Mouse (Mus musculus) intestine, embryonic 15.5 days (tissue): ENCODE data around the gene Ndufa3. TPM values are rescaled to one million over a fixed set of nuclear protein-coding genes. Genes with fewer than 3 reads are reported as not detected.
"Not testable (repeated sequence)": the region's sequence is repeated elsewhere in the genome, so short reads cannot be mapped to it uniquely, and the experiment has no call there.

ENCODE experiments used
- ATAC-seq: fragments of 200-750 bp; cut with Nextera tagmentation; 2 replicates; pipeline ENCODE4 v1.8.0; 2017; ENCODE audit warnings: moderate TSS enrichment, moderate library complexity
- H3K27ac ChIP-seq: fragments of 300-500 bp; sonication (generic); 2 replicates; pipeline ENCODE4 v1.5.1; 2015; ENCODE audit warnings: mild to moderate bottlenecking, inconsistent platforms
- H3K27me3 ChIP-seq: fragments of 300-500 bp; sonication (generic); replicated peaks from 2 replicates; pipeline ENCODE4 v1.6.1; 2015; ENCODE audit warnings: inconsistent platforms
- H3K36me3 ChIP-seq: fragments of 300-500 bp; sonication (generic); 2 replicates; pipeline ENCODE4 v1.6.1; 2015; ENCODE audit warnings: inconsistent platforms
- H3K4me1 ChIP-seq: fragments of 300-500 bp; sonication (generic); replicated peaks from 2 replicates; pipeline ENCODE4 v1.6.1; 2015; ENCODE audit warnings: inconsistent platforms
- H3K4me2 ChIP-seq: fragments of 300-500 bp; sonication (generic); replicated peaks from 2 replicates; pipeline ENCODE4 v1.6.1; 2015; ENCODE audit warnings: mild to moderate bottlenecking, inconsistent platforms
- H3K4me3 ChIP-seq: fragments of 300-500 bp; sonication (generic); replicated peaks from 2 replicates; pipeline ENCODE4 v1.5.1; 2015; ENCODE audit warnings: inconsistent platforms
- H3K9ac ChIP-seq: fragments of 300-500 bp; sonication (generic); 2 replicates; pipeline ENCODE4 v1.6.1; 2015; ENCODE audit warnings: inconsistent platforms
- H3K9me3 ChIP-seq: fragments of 300-500 bp; sonication (generic); 2 replicates; pipeline ENCODE4 v1.6.1; 2016; ENCODE audit warnings: inconsistent platforms
- WGBS: fragments of 180-500 bp; shearing (Covaris S2); methylation state at CpG from one replicate; pipeline ENCODE4 v1.1.7; 2015; 5-methylcytosine and 5-hydroxymethylcytosine counted together
- polyA plus RNA-seq: library from polyadenylated mRNA; unstranded; fragments of >200 nt; fragmentation: Nextera tagmentation; extraction: Ambion mirVana; gene quantifications from 2 replicates; pipeline ENCODE4 v1.2.1, GENCODE M21; 2015

Gene Ndufa3
- polyA plus RNA-seq: 486 and 556 TPM in 2 replicates

- Histone ChIP-seq H3K4me1 (0 out of 2 replicates have a peak, but pooled peaks cover 5% of the 10 kb centered on the region), H3K36me3 (peaks cover 10% of the 10 kb centered on the region), H3K4me3 (peak within 1 kb of the TSS; percentile 80), H3K27me3 (no peaks in the 10 kb centered on the region), H3K4me2 (peak within 1 kb of the TSS; percentile 68), H3K27ac (peak within 1 kb of the TSS; percentile 75), H3K9me3 (no peaks in the 10 kb centered on the region), H3K9ac (peak within 1 kb of the TSS; percentile 82)
- peak; percentile 97 for ATAC-seq
- WGBS: under 1% methylated on average over 32 of the region's 32 CpGs
Measured at GRCm38 (mm10) chr7:3617242-3617995, at the start of gene Ndufa3. Gene Ndufa3, plus strand, starts transcription at chr7:3617373.

GRCm38 (mm10) chr7:3569725-3570124 is 47.4 kb upstream of the Ndufa3 start:
- no peak overlapping the region for H3K4me3 ChIP-seq
- no peak overlapping the region for H3K9ac ChIP-seq
- H3K4me2 ChIP-seq: no peak overlapping the region
- no peaks in the 10 kb centered on the region for H3K27me3 ChIP-seq
- H3K36me3 ChIP-seq: no peaks in the 10 kb centered on the region
- no peak overlapping the region for H3K27ac ChIP-seq
- H3K9me3 ChIP-seq: no peaks in the 10 kb centered on the region
- 63% methylated on average over 6 of the region's 6 CpGs for WGBS
- ATAC-seq: no peak
- H3K4me1 ChIP-seq: no peaks in the 10 kb centered on the region

GRCm38 (mm10) chr7:3570580-3570979 is 46.6 kb upstream of the Ndufa3 start:
- not testable (repeated sequence) for H3K36me3 ChIP-seq, H3K4me1 ChIP-seq, H3K4me2 ChIP-seq, H3K27ac ChIP-seq, ATAC-seq, H3K4me3 ChIP-seq, H3K9ac ChIP-seq, H3K27me3 ChIP-seq, H3K9me3 ChIP-seq
- WGBS: 83% methylated on average over 3 of the region's 3 CpGs

GRCm38 (mm10) chr7:3571847-3572246 is 45.3 kb upstream of the Ndufa3 start:
- Histone ChIP-seq H3K36me3 (no peaks in the 10 kb centered on the region), H3K4me2 (no peak overlapping the region), H3K27me3 (no peaks in the 10 kb centered on the region), H3K4me1 (no peaks in the 10 kb centered on the region), H3K27ac (no peak overlapping the region), H3K9ac (no peak overlapping the region), H3K9me3 (no peaks in the 10 kb centered on the region), H3K4me3 (no peak overlapping the region)
- ATAC-seq: no peak
- WGBS: 79% methylated on average over 1 of the region's 1 CpGs

GRCm38 (mm10) chr7:3574216-3574615 is 43.0 kb upstream of the Ndufa3 start:
- WGBS: 56% methylated on average over 5 of the region's 5 CpGs
- Histone ChIP-seq H3K4me2 (no peak overlapping the region), H3K9ac (no peak overlapping the region), H3K27ac (no peak overlapping the region), H3K4me3 (no peak overlapping the region), H3K4me1 (no peaks in the 10 kb centered on the region), H3K36me3 (no peaks in the 10 kb centered on the region), H3K9me3 (no peaks in the 10 kb centered on the region), H3K27me3 (no peaks in the 10 kb centered on the region)
- no peak for ATAC-seq

- no peaks in the 10 kb centered on the region for H3K4me1 ChIP-seq
- H3K9me3 ChIP-seq: no peaks in the 10 kb centered on the region
- no peaks in the 10 kb centered on the region for H3K27me3 ChIP-seq
- WGBS: 68% methylated on average over 5 of the region's 5 CpGs
- no peak overlapping the region for H3K27ac ChIP-seq
- ATAC-seq: no peak
- no peak overlapping the region for H3K9ac ChIP-seq
- no peak overlapping the region for H3K4me2 ChIP-seq
- H3K4me3 ChIP-seq: no peak overlapping the region
- H3K36me3 ChIP-seq: no peaks in the 10 kb centered on the region
Measured at GRCm38 (mm10) chr7:3576354-3577124, 40.6 kb upstream of the Ndufa3 start.

GRCm38 (mm10) chr7:3578196-3578595 is 39.0 kb upstream of the Ndufa3 start:
- Histone ChIP-seq H3K4me1 (no peaks in the 10 kb centered on the region), H3K4me3 (no peak overlapping the region), H3K4me2 (no peak overlapping the region), H3K36me3 (no peaks in the 10 kb centered on the region), H3K9ac (no peak overlapping the region), H3K27me3 (no peaks in the 10 kb centered on the region), H3K9me3 (no peaks in the 10 kb centered on the region), H3K27ac (no peak overlapping the region)
- 87% methylated on average over 2 of the region's 2 CpGs for WGBS
- no peak for ATAC-seq

- Histone ChIP-seq H3K36me3 (no peaks in the 10 kb centered on the region), H3K4me2 (no peak overlapping the region), H3K4me3 (no peak overlapping the region), H3K9me3 (no peaks in the 10 kb centered on the region), H3K4me1 (no peaks in the 10 kb centered on the region), H3K27ac (no peak overlapping the region), H3K9ac (no peak overlapping the region), H3K27me3 (no peaks in the 10 kb centered on the region)
- ATAC-seq: no peak
- 65% methylated on average over 6 of the region's 6 CpGs for WGBS
Measured at GRCm38 (mm10) chr7:3578952-3579546, 38.1 kb upstream of the Ndufa3 start.

GRCm38 (mm10) chr7:3580029-3580428 is 37.1 kb upstream of the Ndufa3 start:
- H3K4me1 ChIP-seq: no peaks in the 10 kb centered on the region
- 45% methylated on average over 2 of the region's 2 CpGs for WGBS
- no peaks in the 10 kb centered on the region for H3K27me3 ChIP-seq
- H3K4me2 ChIP-seq: no peak overlapping the region
- H3K9ac ChIP-seq: no peak overlapping the region
- no peak overlapping the region for H3K27ac ChIP-seq
- no peaks in the 10 kb centered on the region for H3K9me3 ChIP-seq
- no peak overlapping the region for H3K4me3 ChIP-seq
- ATAC-seq: no peak
- H3K36me3 ChIP-seq: no peaks in the 10 kb centered on the region

GRCm38 (mm10) chr7:3585763-3586162 is 31.4 kb upstream of the Ndufa3 start:
- Histone ChIP-seq H3K27ac (no peak overlapping the region), H3K4me3 (no peak overlapping the region), H3K27me3 (no peaks in the 10 kb centered on the region), H3K4me1 (no peaks in the 10 kb centered on the region), H3K9me3 (no peaks in the 10 kb centered on the region), H3K9ac (no peak overlapping the region), H3K4me2 (no peak overlapping the region), H3K36me3 (no peaks in the 10 kb centered on the region)
- 13% methylated on average over 6 of the region's 6 CpGs for WGBS
- ATAC-seq: no peak

GRCm38 (mm10) chr7:3586255-3586654 is 30.9 kb upstream of the Ndufa3 start:
- no peak overlapping the region for H3K4me2 ChIP-seq
- 11% methylated on average over 5 of the region's 5 CpGs for WGBS
- no peak overlapping the region for H3K27ac ChIP-seq
- H3K4me1 ChIP-seq: no peaks in the 10 kb centered on the region
- no peak for ATAC-seq
- H3K9ac ChIP-seq: no peak overlapping the region
- no peaks in the 10 kb centered on the region for H3K9me3 ChIP-seq
- no peak overlapping the region for H3K4me3 ChIP-seq
- H3K36me3 ChIP-seq: no peaks in the 10 kb centered on the region
- no peaks in the 10 kb centered on the region for H3K27me3 ChIP-seq

GRCm38 (mm10) chr7:3587292-3587691 is 29.9 kb upstream of the Ndufa3 start:
- H3K4me2 ChIP-seq: no peak overlapping the region
- H3K9me3 ChIP-seq: no peaks in the 10 kb centered on the region

More at GRCm38 (mm10) chr7:3587292-3587691, 29.9 kb upstream of the Ndufa3 start:
- ATAC-seq: no peak
- H3K4me3 ChIP-seq: no peak overlapping the region
- H3K9ac ChIP-seq: no peak overlapping the region
- H3K36me3 ChIP-seq: no peaks in the 10 kb centered on the region
- 74% methylated on average over 1 of the region's 1 CpGs for WGBS
- H3K27me3 ChIP-seq: no peaks in the 10 kb centered on the region
- H3K4me1 ChIP-seq: no peaks in the 10 kb centered on the region
- H3K27ac ChIP-seq: no peak overlapping the region
